Mouse (Mus musculus): ENCODE measurements at regions not wholly inside any gene's neighbourhood (a gene's known extent, or its start where the extent isn't known, plus 50 kb on each side); places are given as distances from the start of the nearest gene placed in this dataset.

DNA sequence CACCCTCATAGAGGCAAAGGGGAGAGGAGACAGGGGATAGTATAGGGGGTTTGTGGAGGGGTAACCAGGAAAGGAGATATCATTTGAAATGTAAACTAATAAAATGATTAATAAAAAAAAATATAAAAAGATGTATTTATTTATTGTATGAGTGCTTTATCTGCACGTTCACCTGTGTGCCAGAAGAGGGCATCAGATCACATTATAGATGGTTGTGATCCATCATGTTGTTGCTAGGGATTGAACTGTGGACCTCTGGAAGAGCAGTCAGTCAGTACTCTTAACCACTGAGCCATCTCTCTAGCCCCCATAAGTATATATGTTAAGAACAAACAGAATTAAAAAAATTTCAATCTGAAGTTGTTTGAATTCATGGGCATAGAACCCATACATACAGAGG is 69.4 kb upstream of the Max start:
- no peak for TF ChIP-seq POLR2A (IDR thresholded peaks at IDR 0.05; ENCODE audit: extremely low read depth, insufficient read depth, low read length)
- no peak for TF ChIP-seq CTCF (IDR thresholded peaks at IDR 0.05; ENCODE audit: low read depth, low read length)
